Mouse (Mus musculus) brain, embryonic 14.5 days (tissue): ENCODE measurements at regions not wholly inside any gene's neighbourhood (a gene's known extent, or its start where the extent isn't known, plus 50 kb on each side); places are given as distances from the start of the nearest gene placed in this dataset.
A peak's percentile ranks its signal among the peaks of the same experiment; 100 is the strongest.

ENCODE experiments used
- DNase-seq: peaks from one replicate; pipeline ENCODE4 v3.0.0-alpha.2; 2011; ENCODE audit warnings: low read depth
- CTCF ChIP-seq: fragments of 200-500 bp; IDR thresholded peaks from 2 replicates; pipeline ENCODE4 v1.5.1; 2012; ENCODE audit warnings: inconsistent platforms, mild to moderate bottlenecking, moderate library complexity, borderline replicate concordance; ENCODE audit not compliant: insufficient read depth, insufficient read length; ENCODE audit errors: extremely low read depth
- POLR2A ChIP-seq: fragments of 200-500 bp; IDR thresholded peaks from 2 replicates; pipeline ENCODE4 v1.6.1; 2012; ENCODE audit warnings: mild to moderate bottlenecking, inconsistent platforms, borderline replicate concordance; ENCODE audit not compliant: poor library complexity, insufficient read depth, insufficient read length, severe bottlenecking; ENCODE audit errors: extremely low read depth

DNA sequence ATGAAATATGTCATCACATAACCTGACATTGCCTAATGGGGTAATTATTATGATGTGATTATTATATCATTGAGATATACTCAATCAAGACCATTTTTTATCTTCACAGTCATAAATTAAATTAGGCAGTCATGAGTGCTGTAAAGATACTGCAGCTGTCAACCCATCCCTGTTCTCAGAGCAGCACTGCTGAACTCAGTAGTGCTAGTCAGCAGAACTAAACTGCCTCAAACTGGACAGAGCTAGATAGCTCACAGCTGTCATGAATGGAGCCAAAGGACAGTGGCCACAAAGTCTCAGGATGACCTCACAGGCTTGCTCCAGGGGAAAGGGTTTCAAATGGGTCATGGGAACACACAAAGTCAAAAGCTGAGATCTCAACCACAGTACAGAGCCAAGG is 71.3 kb downstream of the Gm6760 start:
- TF ChIP-seq POLR2A = no peak
- no peak for TF ChIP-seq CTCF
- no peak for DNase-seq

DNA sequence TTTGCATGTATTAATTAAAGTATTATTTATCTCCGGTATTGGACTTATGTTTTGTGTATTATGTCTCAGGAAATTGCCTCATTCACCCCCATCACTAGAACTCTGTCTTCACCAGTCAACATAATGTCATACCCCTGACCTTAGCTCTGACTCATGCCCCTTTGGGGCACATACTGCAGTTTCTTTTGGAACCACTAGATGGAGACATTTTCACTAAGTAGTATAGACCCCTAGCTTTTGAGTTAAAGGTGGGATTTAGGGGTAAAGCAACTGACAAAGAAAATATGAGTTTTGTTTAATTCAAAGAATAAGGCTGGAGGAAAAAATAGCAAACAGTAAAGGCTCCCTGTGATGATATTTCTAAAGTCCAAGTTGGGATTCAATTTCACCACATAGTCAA is 93.6 kb downstream of the Gm6760 start:
- DNase-seq = peak; percentile 1
- TF ChIP-seq POLR2A = no peak
- peak; percentile 28; the same call in 1 of the 2 replicates for TF ChIP-seq CTCF

DNA sequence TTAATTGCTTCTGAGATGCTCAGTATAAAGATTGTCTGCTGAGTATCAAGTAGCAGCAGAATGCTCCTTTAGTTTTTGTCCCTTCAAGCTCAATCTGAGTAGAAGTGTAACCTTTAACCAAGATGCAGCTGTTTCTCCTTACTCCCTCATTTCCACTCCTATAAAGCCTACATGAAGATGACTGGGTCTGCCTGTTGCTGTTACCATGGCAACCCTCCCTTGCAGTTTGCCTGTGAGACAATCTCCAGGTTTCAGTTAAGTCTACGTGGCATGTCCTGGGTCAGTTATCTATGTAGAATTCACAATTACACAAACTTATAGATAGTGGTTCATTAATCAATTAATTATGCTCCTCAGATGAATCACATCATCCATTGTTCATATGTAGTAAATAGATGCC is 95.2 kb downstream of the Gm6760 start:
- DNase-seq = peak; percentile 62
- TF ChIP-seq CTCF (no peak), POLR2A (no peak)
